Mouse (Mus musculus): Measurements from ENCODE around the gene Pon3. TPM values are rescaled to one million over a fixed set of nuclear protein-coding genes. Genes with fewer than 3 reads are reported as not detected.
A peak's percentile ranks its signal among the peaks of the same experiment; 100 is the strongest.

Gene Pon3
- polyA plus RNA-seq, 1 experiment from 2014 or later, result 41.3 TPM

DNA sequence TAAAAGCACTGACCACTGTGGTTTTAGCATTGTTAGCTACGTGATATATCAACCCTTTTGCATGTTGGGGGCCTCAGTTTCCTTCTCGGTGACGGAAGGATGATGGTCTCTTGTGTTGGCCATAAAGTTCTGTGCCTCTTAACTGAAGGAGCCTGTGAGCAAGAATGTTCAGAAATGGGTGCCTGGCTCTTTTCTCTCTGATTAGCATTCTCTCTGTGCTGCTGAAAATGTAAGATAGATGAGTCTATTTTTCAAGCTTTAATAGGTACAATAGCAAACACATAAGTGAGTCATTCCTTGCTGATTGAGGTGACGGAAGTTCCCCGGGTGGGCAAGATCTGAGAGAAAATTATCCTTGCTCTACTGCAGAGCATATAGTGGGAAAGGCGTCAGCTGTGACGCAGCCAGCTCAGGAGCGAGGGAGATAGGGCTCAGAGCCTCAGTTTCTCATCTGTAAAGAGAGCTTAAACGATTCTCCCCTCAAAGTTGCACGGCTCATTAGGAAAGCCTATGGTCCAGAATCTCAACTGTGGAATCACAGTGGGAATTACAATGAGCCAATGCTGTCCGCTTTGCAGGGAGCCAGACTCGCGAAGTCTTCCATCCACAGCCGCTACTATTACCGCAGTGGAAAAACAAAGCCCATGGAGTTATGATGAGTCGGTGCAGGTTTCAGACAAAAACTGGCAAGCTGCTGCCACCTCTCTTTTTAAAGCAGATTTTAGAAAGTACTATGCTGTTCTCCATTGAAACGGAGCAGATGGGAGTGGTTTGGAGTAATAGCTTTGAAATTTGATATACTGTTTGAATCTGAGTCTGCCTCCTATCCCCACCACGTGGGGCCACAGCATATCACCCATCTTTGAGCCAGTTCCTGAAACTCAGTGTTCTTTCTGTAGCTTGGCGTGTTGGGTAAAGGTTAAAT is 77.9 kb downstream of the Pon3 start:
- H3K36me3 ChIP-seq, result no peaks in the 10 kb centered on the region
- 0 out of 2 replicates have a peak overlapping the region, but pooled peaks have one; percentile 2 for H3K4me3 ChIP-seq
- 0 out of 2 replicates have a peak, but pooled peaks cover 4% of the 10 kb centered on the region for H3K4me1 ChIP-seq (replicated peaks)
- H3K27me3 ChIP-seq, result no peaks in the 10 kb centered on the region
- peak overlapping the region; percentile 29 for H3K4me2 ChIP-seq
- WGBS, result 58% methylated on average over 19 of the region's 19 CpGs
- no peak overlapping the region for H3K27ac ChIP-seq
- H3K9ac ChIP-seq, result no peak overlapping the region
- no peaks in the 10 kb centered on the region for H3K9me3 ChIP-seq (replicated peaks)
- ATAC-seq (replicated peaks; ENCODE audit: insufficient number of reproducible peaks, insufficient read depth, low FRiP score, low read depth), result no peak

DNA sequence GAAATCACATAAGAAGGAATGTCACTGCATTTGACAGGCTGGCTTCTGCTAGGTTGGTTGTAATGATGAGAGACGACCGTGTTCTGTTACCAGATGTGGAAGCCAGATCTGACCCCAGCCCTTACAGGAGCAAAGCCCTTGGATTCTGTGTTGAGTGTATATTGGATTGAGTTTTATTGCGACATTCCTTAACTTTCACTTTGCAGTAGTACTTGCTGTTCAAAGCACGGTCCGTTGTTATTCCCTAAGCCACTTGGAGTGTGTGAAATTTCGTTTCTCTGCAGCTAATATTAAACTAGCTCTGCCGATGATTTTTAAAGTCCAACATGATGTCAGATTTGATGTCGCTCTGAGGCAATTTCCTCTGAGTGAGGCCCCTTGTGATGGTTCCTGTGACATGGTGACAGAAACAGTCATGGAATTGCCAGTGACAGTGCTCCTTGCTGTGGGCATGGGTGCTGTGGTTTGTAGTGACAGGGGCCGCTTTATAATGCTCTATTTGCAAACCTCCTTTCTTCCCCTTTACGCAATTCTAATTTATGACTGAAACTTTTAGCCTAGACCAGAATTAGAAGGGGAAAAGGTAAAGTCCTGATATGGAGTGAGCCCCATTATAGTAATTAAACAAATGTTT is 81.8 kb downstream of the Pon3 start:
- H3K9ac ChIP-seq, result no peak overlapping the region
- H3K9me3 ChIP-seq (replicated peaks), result no peaks in the 10 kb centered on the region
- H3K4me1 ChIP-seq (replicated peaks), result 0 out of 2 replicates have a peak, but pooled peaks cover 4% of the 10 kb centered on the region
- no peak overlapping the region for H3K4me3 ChIP-seq
- no peak overlapping the region for H3K27ac ChIP-seq
- no peak overlapping the region for H3K4me2 ChIP-seq
- no peaks in the 10 kb centered on the region for H3K27me3 ChIP-seq
- ATAC-seq (replicated peaks; ENCODE audit: insufficient number of reproducible peaks, insufficient read depth, low FRiP score, low read depth), result no peak
- 82% methylated on average over 10 of the region's 10 CpGs for WGBS
- no peaks in the 10 kb centered on the region for H3K36me3 ChIP-seq

DNA sequence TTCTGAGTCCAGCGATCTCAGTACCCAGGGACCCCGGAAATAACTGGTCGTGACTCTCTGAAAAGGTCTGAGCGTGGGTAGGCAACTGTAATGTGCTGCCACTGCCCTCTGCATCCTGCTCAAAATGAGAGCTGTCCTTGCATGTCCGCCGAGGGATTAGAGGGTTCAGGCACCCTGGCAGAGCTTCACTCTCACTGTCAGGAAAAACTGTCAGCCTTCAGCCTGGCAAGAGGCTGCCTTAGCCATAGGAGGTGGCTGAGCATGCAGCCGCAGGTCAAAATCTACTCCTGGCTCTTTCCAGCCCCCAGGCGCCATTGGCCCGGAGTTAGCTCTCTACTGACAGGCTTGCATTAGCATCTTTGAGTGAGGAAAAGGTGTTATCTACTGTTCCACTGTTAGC is 83.5 kb downstream of the Pon3 start:
- H3K36me3 ChIP-seq, result no peaks in the 10 kb centered on the region
- no peak overlapping the region for H3K4me2 ChIP-seq

DNA sequence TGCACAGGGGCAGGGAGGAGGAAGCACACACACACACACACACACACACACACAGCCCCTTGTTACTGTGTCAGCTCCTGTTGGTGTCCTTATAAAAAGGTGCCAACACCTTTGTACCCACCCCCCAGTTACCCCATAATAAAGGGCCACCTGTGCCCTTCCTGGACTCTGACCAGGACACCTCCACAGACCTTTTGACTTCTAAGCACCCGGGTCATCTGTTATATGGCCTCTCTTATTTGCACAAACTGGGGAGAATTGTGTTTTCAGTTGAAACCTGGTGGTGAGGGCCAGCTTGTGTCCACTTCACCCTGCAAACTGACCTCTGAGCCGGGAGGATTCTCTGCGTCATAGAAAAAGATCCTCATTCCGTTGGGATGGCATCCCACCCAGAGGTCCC is 84.7 kb downstream of the Pon3 start:
- no peak overlapping the region for H3K4me2 ChIP-seq
- H3K9me3 ChIP-seq (replicated peaks), result no peaks in the 10 kb centered on the region
- H3K27ac ChIP-seq, result no peak overlapping the region
- 83% methylated on average over 4 of the region's 4 CpGs for WGBS
- H3K4me1 ChIP-seq (replicated peaks), result 0 out of 2 replicates have a peak, but pooled peaks cover 3% of the 10 kb centered on the region
- no peaks in the 10 kb centered on the region for H3K27me3 ChIP-seq
- no peak overlapping the region for H3K4me3 ChIP-seq
- H3K9ac ChIP-seq, result no peak overlapping the region
- no peaks in the 10 kb centered on the region for H3K36me3 ChIP-seq
- ATAC-seq (replicated peaks; ENCODE audit: insufficient number of reproducible peaks, insufficient read depth, low FRiP score, low read depth), result no peak

More for the DNA sequence above, 83.5 kb downstream of the Pon3 start:
- Histone ChIP-seq H3K4me1 (replicated peaks) (no peaks in the 10 kb centered on the region), H3K4me3 (no peak overlapping the region), H3K9me3 (replicated peaks) (no peaks in the 10 kb centered on the region), H3K27me3 (no peaks in the 10 kb centered on the region), H3K9ac (no peak overlapping the region), H3K27ac (no peak overlapping the region)
- WGBS, result 53% methylated on average over 9 of the region's 9 CpGs
- no peak for ATAC-seq (replicated peaks; ENCODE audit: insufficient number of reproducible peaks, insufficient read depth, low FRiP score, low read depth)

Other genes with a start within 250 kb of the Pon3 start
- gene Pon1, start 62.3 kb downstream of the Pon3 start, polyA plus RNA-seq (2015; fragmentation: Nextera tagmentation; extraction: Ambion mirVana), result not detected in 2 replicates
- 43.4 and 45.3 TPM in 2 replicates for gene Pon2, start 42.2 kb upstream of the Pon3 start, polyA plus RNA-seq (2015; fragmentation: Nextera tagmentation; extraction: Ambion mirVana)
- 26.4 and 27.4 TPM in 2 replicates for gene Asb4, start 127.1 kb upstream of the Pon3 start, polyA plus RNA-seq (2015; fragmentation: Nextera tagmentation; extraction: Ambion mirVana)
- 27.0 and 31.3 TPM in 2 replicates for gene Pdk4, start 240.0 kb upstream of the Pon3 start, polyA plus RNA-seq (2015; fragmentation: Nextera tagmentation; extraction: Ambion mirVana)